Mouse (Mus musculus) heart, postnatal 0 days (tissue): ENCODE results near the gene Nt5c1a. TPM values are rescaled to one million over a fixed set of nuclear protein-coding genes. Genes with fewer than 3 reads are reported as not detected.
A peak's percentile ranks its signal among the peaks of the same experiment; 100 is the strongest.

Experiments used
- ATAC-seq: fragments of 200-750 bp; cut with Nextera tagmentation; 2 replicates; pipeline ENCODE4 v1.8.0; 2017; ENCODE audit warnings: low read depth, moderate number of reproducible peaks, moderate library complexity; ENCODE audit not compliant: insufficient read depth
- DNase-seq: peaks from one replicate; pipeline ENCODE4 v3.0.0-alpha.2; 2016; ENCODE audit warnings: low spot score
- H3K27ac ChIP-seq: fragments of 300-500 bp; sonication (generic); 2 replicates; pipeline ENCODE4 v1.5.1; 2014; ENCODE audit warnings: low read depth, mild to moderate bottlenecking
- H3K27me3 ChIP-seq: fragments of 300-500 bp; sonication (generic); 2 replicates; pipeline ENCODE4 v1.6.1; 2014; ENCODE audit warnings: low read length, mixed read lengths; ENCODE audit not compliant: control insufficient read depth, insufficient read depth
- H3K36me3 ChIP-seq: fragments of 300-500 bp; sonication (generic); replicated peaks from 2 replicates; pipeline ENCODE4 v1.6.1; 2014; ENCODE audit warnings: low read length, mixed read lengths; ENCODE audit not compliant: control insufficient read depth, insufficient read depth
- H3K4me1 ChIP-seq: fragments of 300-500 bp; sonication (generic); 2 replicates; pipeline ENCODE4 v1.6.1; 2014; ENCODE audit warnings: antibody characterized with exemption; ENCODE audit not compliant: control insufficient read depth, insufficient read depth
- H3K4me2 ChIP-seq: fragments of 300-500 bp; sonication (generic); 2 replicates; pipeline ENCODE4 v1.6.1; 2014; ENCODE audit warnings: low read depth, mild to moderate bottlenecking, low read length, moderate library complexity
- H3K4me3 ChIP-seq: fragments of 300-500 bp; sonication (generic); 2 replicates; pipeline ENCODE4 v1.5.1; 2014; ENCODE audit warnings: low read depth, low read length
- H3K9ac ChIP-seq: fragments of 300-500 bp; sonication (generic); replicated peaks from 2 replicates; pipeline ENCODE4 v1.6.1; 2014; ENCODE audit warnings: low read depth, low read length, mixed read lengths
- H3K9me3 ChIP-seq: fragments of 300-500 bp; sonication (generic); replicated peaks from 2 replicates; pipeline ENCODE4 v1.6.1; 2016; ENCODE audit warnings: low read length; ENCODE audit not compliant: control insufficient read depth
- CTCF ChIP-seq: IDR thresholded peaks from 2 replicates; pipeline ENCODE4 v1.5.1; 2016; ENCODE audit warnings: antibody characterized with exemption, control low read depth, low read depth
- EP300 ChIP-seq: IDR thresholded peaks from 2 replicates; pipeline ENCODE4 v1.6.1; 2016; ENCODE audit warnings: antibody characterized with exemption, low read depth
- WGBS: fragments of 180-500 bp; shearing (Covaris S2); extraction: QIAGEN DNeasy Blood & Tissue Kit; methylation state at CpG from one replicate; pipeline ENCODE4 v1.1.7; 2014; 5-methylcytosine and 5-hydroxymethylcytosine counted together
- polyA plus RNA-seq: library from polyadenylated mRNA; unstranded; fragments of >200 nt; fragmentation: Nextera tagmentation; extraction: Ambion mirVana; gene quantifications from 2 replicates; pipeline ENCODE4 v1.2.1, GENCODE M21; 2015
- total RNA-seq: library from RNA; depleted of rRNA; stranded (reverse); fragments of >200 nt; gene quantifications from 2 replicates; pipeline ENCODE4 v1.2.3, GENCODE M21; 2014; ENCODE audit warnings: low replicate concordance; rRNA removed

Nt5c1a gene
- 3.4 and 14.6 TPM in 2 replicates for total RNA-seq
- 1.7 and 2.4 TPM in 2 replicates for polyA plus RNA-seq

GRCm38 (mm10) chr4:123201186-123202093 lies at the start of gene Nt5c1a:
Gene Nt5c1a, plus strand, starts transcription at chr4:123201504.
- H3K27ac ChIP-seq: peak within 1 kb of the TSS; percentile 87
- peaks cover 3% of the 10 kb centered on the region; the same call in 1 of the 2 replicates for H3K27me3 ChIP-seq
- DNase-seq (peak; percentile 65), ATAC-seq (peak; percentile 89)
- H3K36me3 ChIP-seq: no peaks in the 10 kb centered on the region
- no peaks in the 10 kb centered on the region for H3K9me3 ChIP-seq
- H3K9ac ChIP-seq: peak within 1 kb of the TSS; percentile 61
- TF ChIP-seq EP300: no peak
- TF ChIP-seq CTCF: no peak
- H3K4me1 ChIP-seq: peaks cover 21% of the 10 kb centered on the region; the same call in 1 of the 2 replicates
- H3K4me3 ChIP-seq: peak within 1 kb of the TSS; percentile 44
- peak within 1 kb of the TSS; percentile 73 for H3K4me2 ChIP-seq
- 2% methylated on average over 58 of the region's 58 CpGs for WGBS

GRCm38 (mm10) chr4:123152003-123152402 lies 49.3 kb upstream of the Nt5c1a start:
- Histone ChIP-seq H3K4me2 (no peak overlapping the region), H3K27ac (no peak overlapping the region), H3K36me3 (no peaks in the 10 kb centered on the region), H3K4me3 (no peak overlapping the region), H3K4me1 (no peaks in the 10 kb centered on the region), H3K27me3 (0 out of 2 replicates have a peak, but pooled peaks cover 4% of the 10 kb centered on the region), H3K9ac (no peak overlapping the region), H3K9me3 (no peaks in the 10 kb centered on the region)
- ATAC-seq (no peak), DNase-seq (no peak)
- WGBS: 75% methylated on average over 4 of the region's 4 CpGs
- TF ChIP-seq EP300: no peak
- no peak for TF ChIP-seq CTCF

- Histone ChIP-seq H3K9me3 (no peaks in the 10 kb centered on the region), H3K4me2 (no peak overlapping the region), H3K36me3 (no peaks in the 10 kb centered on the region), H3K9ac (no peak overlapping the region), H3K4me3 (no peak overlapping the region), H3K27me3 (0 out of 2 replicates have a peak, but pooled peaks cover 4% of the 10 kb centered on the region), H3K4me1 (no peaks in the 10 kb centered on the region), H3K27ac (no peak overlapping the region)
- ATAC-seq (no peak), DNase-seq (no peak)
- TF ChIP-seq EP300 (no peak), CTCF (no peak)
- WGBS: 28% methylated on average over 5 of the region's 5 CpGs
These were observed 48.3 kb upstream of the Nt5c1a start for GRCm38 (mm10) chr4:123152976-123153375.

- ATAC-seq: no peak
- TF ChIP-seq CTCF: peak; percentile 59
- TF ChIP-seq EP300: no peak
These were observed 46.3 kb upstream of the Nt5c1a start for GRCm38 (mm10) chr4:123155004-123155403.

GRCm38 (mm10) chr4:123155427-123155826 lies 45.9 kb upstream of the Nt5c1a start:
- Histone ChIP-seq H3K4me2 (no peak overlapping the region), H3K9me3 (no peaks in the 10 kb centered on the region), H3K4me1 (no peaks in the 10 kb centered on the region), H3K27me3 (0 out of 2 replicates have a peak, but pooled peaks cover 4% of the 10 kb centered on the region), H3K4me3 (no peak overlapping the region), H3K36me3 (no peaks in the 10 kb centered on the region), H3K9ac (no peak overlapping the region), H3K27ac (no peak overlapping the region)
- TF ChIP-seq EP300 (no peak), CTCF (no peak)
- WGBS: 49% methylated on average over 2 of the region's 2 CpGs
- no peak for ATAC-seq
- no peak for DNase-seq

More at GRCm38 (mm10) chr4:123155004-123155403, 46.3 kb upstream of the Nt5c1a start:
- WGBS: 15% methylated on average over 4 of the region's 4 CpGs
- 0 out of 2 replicates have a peak, but pooled peaks cover 4% of the 10 kb centered on the region for H3K27me3 ChIP-seq
- H3K4me3 ChIP-seq: no peak overlapping the region
- H3K4me1 ChIP-seq: no peaks in the 10 kb centered on the region
- H3K9ac ChIP-seq: no peak overlapping the region
- H3K4me2 ChIP-seq: no peak overlapping the region
- no peaks in the 10 kb centered on the region for H3K36me3 ChIP-seq
- H3K27ac ChIP-seq: no peak overlapping the region
- peak; percentile 57 for DNase-seq
- H3K9me3 ChIP-seq: no peaks in the 10 kb centered on the region
